Mouse (Mus musculus) neural tube, embryonic 10.5 days (tissue): Measurements from ENCODE around the gene Taf13.

Experiments
- DNase-seq: peaks from one replicate; pipeline ENCODE4 v3.0.0-alpha.2; 2017; ENCODE audit warnings: low spot score; ENCODE audit errors: extremely low spot score

Gene Taf13

GRCm38 (mm10) chr3:108572309-108573010 is 962 bp downstream of the Taf13 start:
- no peak for DNase-seq

GRCm38 (mm10) chr3:108574018-108574417 is 2.5 kb downstream of the Taf13 start:
- DNase-seq = no peak

GRCm38 (mm10) chr3:108584580-108584979 is 13.1 kb downstream of the Taf13 start:
- no peak for DNase-seq

- no peak for DNase-seq
Measured at GRCm38 (mm10) chr3:108588446-108588845, 16.9 kb downstream of the Taf13 start.

GRCm38 (mm10) chr3:108590786-108591529 is 19.5 kb downstream of the Taf13 start, which contains the start of gene Wdr47:
Gene Wdr47, plus strand, starts transcription at chr3:108591279.
- DNase-seq = peak; percentile 96

GRCm38 (mm10) chr3:108591530-108592522 is 20.3 kb downstream of the Taf13 start:
- DNase-seq = no peak

- no peak for DNase-seq
Measured at GRCm38 (mm10) chr3:108608906-108609305, 37.4 kb downstream of the Taf13 start.
